Mouse (Mus musculus) megakaryocyte, embryonic 14.5 days (primary cell): ENCODE measurements around the gene Rab19.

Source experiments
- FLI1 ChIP-seq: IDR thresholded peaks from 2 replicates; pipeline ENCODE4 v1.6.1; 2012; ENCODE audit warnings: low read length, inconsistent platforms, mixed read lengths
- GATA1 ChIP-seq: IDR thresholded peaks from 3 replicates; pipeline ENCODE4 v1.6.1; 2012; ENCODE audit warnings: mixed read lengths, low read length, inconsistent platforms, borderline replicate concordance

DNA sequence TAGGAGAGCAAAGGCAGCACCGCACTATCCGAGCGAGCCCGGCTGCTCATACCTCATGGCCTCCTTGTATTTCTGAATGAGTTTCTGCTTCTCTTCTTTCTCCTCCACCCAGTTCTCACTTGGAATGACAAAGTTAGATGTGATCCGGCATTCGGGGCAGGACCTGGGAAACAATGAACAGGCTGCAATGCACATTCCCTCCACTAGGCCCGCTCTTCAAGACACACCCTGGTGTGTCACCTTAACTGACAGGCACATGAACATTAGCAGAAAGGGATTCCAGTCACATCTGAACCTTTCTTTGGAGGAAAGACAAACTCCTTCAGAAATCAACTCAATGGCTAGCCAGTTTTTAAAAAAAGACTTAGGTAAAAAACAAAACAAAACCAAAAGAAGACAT, 19.4 kb downstream of the Rab19 start:
- TF ChIP-seq GATA1 = no peak
- TF ChIP-seq FLI1 = no peak
